Mouse (Mus musculus): ENCODE data around the gene Lasp1.

GRCm38 (mm10) chr11:97787961-97788360 is 10.8 kb upstream of the Lasp1 start:
- TF ChIP-seq POLR2A (IDR thresholded peaks at IDR 0.05; ENCODE audit: control insufficient read depth, extremely low read depth, insufficient read depth, low read length, poor library complexity) (no peak), CTCF (IDR thresholded peaks at IDR 0.05; ENCODE audit: borderline replicate concordance, control insufficient read depth, extremely low read depth, insufficient read depth, low read length, poor library complexity) (no peak)

Data from thymus, adult 2 months (tissue).